ENCODE assay signal across 29 mouse cellular contexts in the genomic region with DNA sequence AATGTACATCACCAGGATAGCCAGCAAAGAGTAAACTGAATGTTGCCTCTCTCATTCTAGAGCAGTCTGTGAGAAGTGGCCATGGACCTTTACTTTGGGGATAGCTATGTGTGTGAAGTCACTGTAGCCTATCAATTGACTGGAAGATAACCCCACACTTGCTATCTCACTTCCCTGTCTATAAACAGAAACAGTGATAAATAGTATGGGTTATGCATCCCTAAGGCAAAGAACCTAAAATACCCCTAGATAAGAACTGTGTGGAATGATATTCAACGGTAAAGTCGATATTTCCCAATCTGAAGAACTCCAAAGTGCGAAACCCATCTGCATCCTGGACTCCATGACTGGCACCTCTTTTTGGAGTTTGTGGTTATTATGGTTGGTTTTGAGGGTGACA.
"Had no signal": no experiment of that assay in that cellular context is flagged by ENCODE, and none has a peak within 500 bp of the region (broad histone marks: within the 10 kb centered on the region; RNA-seq: fewer than 3 reads in every experiment).

No protein-coding gene starts in this region.

- H3K27me3 ChIP-seq: heart, embryonic 12.5 days; heart, embryonic 13.5 days; heart, embryonic 15.5 days; hindbrain, embryonic 12.5 days; hindbrain, embryonic 13.5 days; hindbrain, embryonic 15.5 days; intestine, embryonic 15.5 days; kidney, embryonic 15.5 days had no signal

- H3K9ac ChIP-seq: heart, embryonic 13.5 days; heart, embryonic 15.5 days; hindbrain, embryonic 12.5 days; hindbrain, embryonic 13.5 days; hindbrain, embryonic 14.5 days; hindbrain, embryonic 15.5 days; intestine, embryonic 15.5 days; kidney, embryonic 15.5 days had no signal

- H3K4me3 ChIP-seq: heart, embryonic 12.5 days; heart, embryonic 13.5 days; heart, embryonic 15.5 days; hindbrain, embryonic 10.5 days; hindbrain, embryonic 12.5 days; hindbrain, embryonic 13.5 days; hindbrain, embryonic 15.5 days; intestine, embryonic 15.5 days; kidney, embryonic 15.5 days; layer of hippocampus, adult 2 months; left cerebral cortex, adult 2 months had no signal

- H3K36me3 ChIP-seq: heart, embryonic 12.5 days; heart, embryonic 13.5 days; heart, embryonic 15.5 days; hindbrain, embryonic 10.5 days; hindbrain, embryonic 12.5 days; hindbrain, embryonic 13.5 days; hindbrain, embryonic 15.5 days; intestine, embryonic 15.5 days; kidney, embryonic 15.5 days had no signal

- DNase-seq: heart, postnatal 10 days; heart, postnatal 36 days; heart, postnatal 4 days; kidney, adult 11 months; kidney, adult 18-20 months; kidney, adult 2 months; kidney, adult 8-10 months; kidney, adult 9 months; kidney, postnatal 10 days; kidney, postnatal 14 days; kidney, postnatal 25 days; kidney, postnatal 36 days; kidney, postnatal 4 days; layer of hippocampus, adult 9-11 months; layer of hippocampus, postnatal 36 days had no signal

- H3K9me3 ChIP-seq: heart, embryonic 15.5 days; hindbrain, embryonic 10.5 days; hindbrain, embryonic 12.5 days; hindbrain, embryonic 13.5 days; hindbrain, embryonic 15.5 days; intestine, embryonic 15.5 days had no signal

- H3K27ac ChIP-seq: heart, embryonic 13.5 days; heart, embryonic 15.5 days; hindbrain, embryonic 10.5 days; hindbrain, embryonic 12.5 days; hindbrain, embryonic 13.5 days; hindbrain, embryonic 14.5 days; hindbrain, embryonic 15.5 days; hindbrain, postnatal 0 days; intestine, embryonic 15.5 days; kidney, embryonic 15.5 days; kidney, postnatal 0 days; layer of hippocampus, adult 2 months; left cerebral cortex, adult 2 months had no signal

- H3K4me1 ChIP-seq: hindbrain, embryonic 12.5 days; hindbrain, embryonic 13.5 days; hindbrain, embryonic 15.5 days had no signal
